Mouse (Mus musculus): ENCODE results near the gene Srpk2. TPM values are rescaled to one million over a fixed set of nuclear protein-coding genes. Genes with fewer than 3 reads are reported as not detected.
"Not testable (repeated sequence)": the region's sequence is repeated elsewhere in the genome, so short reads cannot be mapped to it uniquely, and the experiment has no call there.

Srpk2 gene
- polyA plus RNA-seq, 1 experiment from 2014 or later, result 27.1 TPM

DNA sequence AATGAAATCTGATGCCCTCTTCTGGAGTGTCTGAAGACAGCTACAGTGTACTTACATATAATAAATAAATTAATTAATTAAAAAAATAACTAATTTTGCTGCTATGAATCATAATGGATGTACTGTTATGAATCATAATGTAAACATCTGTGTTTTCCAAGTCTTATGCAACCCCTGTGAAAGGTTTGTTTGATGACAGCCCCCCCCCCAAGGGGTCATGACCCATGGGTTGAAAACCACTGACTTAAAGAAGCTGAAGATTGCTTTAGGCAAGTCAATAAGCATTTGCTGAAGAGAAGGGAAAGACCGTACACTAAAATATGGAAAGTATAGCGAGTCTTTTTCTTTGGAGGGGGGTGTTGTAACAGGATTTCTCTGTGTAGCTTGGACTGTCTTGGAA, 35.2 kb downstream of the Srpk2 start:
- Histone ChIP-seq H3K27me3 (ENCODE audit: control insufficient read depth, insufficient read depth, low read length) (no peaks in the 10 kb centered on the region), H3K9me3 (ENCODE audit: control insufficient read depth, low read length) (no peaks in the 10 kb centered on the region), H3K27ac (replicated peaks) (no peak overlapping the region), H3K36me3 (ENCODE audit: control insufficient read depth, insufficient read depth, low read length) (no peaks in the 10 kb centered on the region), H3K4me2 (replicated peaks; ENCODE audit: low read depth) (no peak overlapping the region), H3K4me3 (ENCODE audit: low read depth, low read length) (no peak overlapping the region), H3K9ac (ENCODE audit: low read length) (no peak overlapping the region), H3K4me1 (replicated peaks; ENCODE audit: control insufficient read depth, insufficient read depth) (no peaks in the 10 kb centered on the region)
- DNase-seq (ENCODE audit: low spot score) (no peak), ATAC-seq (ENCODE audit: low FRiP score, low TSS enrichment) (no peak)
- WGBS, result 92% methylated on average over 2 of the region's 2 CpGs
- no peak for TF ChIP-seq EP300 (optimal IDR thresholded peaks at IDR 0.05)
- no peak for TF ChIP-seq CTCF (IDR thresholded peaks at IDR 0.05; ENCODE audit: low read depth)

DNA sequence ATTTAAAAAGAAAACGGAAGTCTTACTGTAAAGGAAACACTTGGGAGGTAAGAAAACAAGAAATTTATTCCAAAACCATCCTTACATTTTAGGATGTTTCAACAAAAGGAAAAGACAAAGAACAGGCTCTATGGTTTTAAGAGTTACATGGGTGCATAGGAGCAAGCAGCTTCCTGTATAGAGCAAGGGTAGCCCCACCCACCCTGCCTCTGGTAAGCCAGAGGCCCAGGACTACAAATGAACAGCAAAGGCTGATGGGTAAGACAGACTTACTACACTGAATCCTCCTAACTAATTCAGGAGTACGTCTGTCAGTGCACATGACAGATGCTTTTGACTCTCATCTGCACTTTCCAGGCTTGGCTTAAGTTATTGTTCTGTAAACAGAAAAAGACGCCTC, 38.7 kb downstream of the Srpk2 start:
- Histone ChIP-seq H3K27me3 (ENCODE audit: control insufficient read depth, insufficient read depth, low read length) (no peaks in the 10 kb centered on the region), H3K4me3 (ENCODE audit: low read depth, low read length) (no peak overlapping the region), H3K4me2 (replicated peaks; ENCODE audit: low read depth) (no peak overlapping the region), H3K27ac (replicated peaks) (no peak overlapping the region), H3K4me1 (replicated peaks; ENCODE audit: control insufficient read depth, insufficient read depth) (no peaks in the 10 kb centered on the region), H3K9me3 (ENCODE audit: control insufficient read depth, low read length) (no peaks in the 10 kb centered on the region), H3K9ac (ENCODE audit: low read length) (no peak overlapping the region), H3K36me3 (ENCODE audit: control insufficient read depth, insufficient read depth, low read length) (no peaks in the 10 kb centered on the region)
- 53% methylated on average over 3 of the region's 3 CpGs for WGBS
- TF ChIP-seq EP300 (optimal IDR thresholded peaks at IDR 0.05) (no peak), CTCF (IDR thresholded peaks at IDR 0.05; ENCODE audit: low read depth) (no peak)
- ATAC-seq (ENCODE audit: low FRiP score, low TSS enrichment) (no peak), DNase-seq (ENCODE audit: low spot score) (no peak)

DNA sequence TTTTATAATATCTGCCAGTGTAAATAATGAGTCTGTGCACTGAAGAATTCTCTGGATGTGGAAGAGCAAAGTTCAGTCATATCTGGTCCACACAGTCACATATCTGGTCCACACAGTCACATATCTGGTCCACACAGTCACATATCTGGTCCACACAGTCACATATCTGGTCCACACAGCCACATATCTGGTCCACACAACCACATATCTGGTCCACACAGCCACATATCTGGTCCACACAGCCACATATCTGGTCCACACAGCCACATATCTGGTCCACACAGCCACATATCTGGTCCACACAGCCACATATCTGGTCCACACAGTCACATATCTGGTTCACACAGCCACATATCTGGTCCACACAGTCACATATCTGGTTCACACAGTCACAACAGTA, 45.2 kb downstream of the Srpk2 start:
- not testable (repeated sequence) for DNase-seq (ENCODE audit: low spot score); H3K4me3 ChIP-seq (ENCODE audit: low read depth, low read length); H3K27me3 ChIP-seq (ENCODE audit: control insufficient read depth, insufficient read depth, low read length); H3K9ac ChIP-seq (ENCODE audit: low read length); H3K27ac ChIP-seq (replicated peaks); H3K9me3 ChIP-seq (ENCODE audit: control insufficient read depth, low read length); H3K36me3 ChIP-seq (ENCODE audit: control insufficient read depth, insufficient read depth, low read length); H3K4me2 ChIP-seq (replicated peaks; ENCODE audit: low read depth); ATAC-seq (ENCODE audit: low FRiP score, low TSS enrichment); H3K4me1 ChIP-seq (replicated peaks; ENCODE audit: control insufficient read depth, insufficient read depth)

DNA sequence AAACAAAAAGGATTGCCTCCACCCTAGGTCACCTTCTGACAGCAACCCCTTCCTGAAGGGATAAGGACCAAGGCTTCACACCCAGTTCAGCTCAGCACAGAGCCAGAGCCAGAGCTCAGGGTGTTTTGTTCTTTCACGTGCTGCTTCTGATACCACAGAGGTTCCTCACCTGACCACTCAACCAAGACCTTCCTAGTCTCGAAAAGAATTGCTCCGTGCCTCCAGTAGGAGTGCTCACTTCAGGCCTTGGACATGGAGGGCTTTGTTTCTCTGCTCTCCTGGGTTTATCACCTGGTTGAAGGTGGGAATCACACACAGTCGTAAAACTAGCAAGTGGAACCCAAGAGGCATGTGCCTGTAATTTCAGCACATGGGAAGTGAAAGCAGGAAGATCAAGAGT, 46.4 kb downstream of the Srpk2 start:
- WGBS, result 80% methylated on average over 4 of the region's 4 CpGs
- no peak overlapping the region for H3K9ac ChIP-seq (ENCODE audit: low read length)
- TF ChIP-seq EP300 (optimal IDR thresholded peaks at IDR 0.05), result no peak
- no peak for TF ChIP-seq CTCF (IDR thresholded peaks at IDR 0.05; ENCODE audit: low read depth)
- H3K4me2 ChIP-seq (replicated peaks; ENCODE audit: low read depth), result no peak overlapping the region
- DNase-seq (ENCODE audit: low spot score), result no peak
- H3K36me3 ChIP-seq (ENCODE audit: control insufficient read depth, insufficient read depth, low read length), result no peaks in the 10 kb centered on the region
- H3K9me3 ChIP-seq (ENCODE audit: control insufficient read depth, low read length), result no peaks in the 10 kb centered on the region
- H3K27me3 ChIP-seq (ENCODE audit: control insufficient read depth, insufficient read depth, low read length), result no peaks in the 10 kb centered on the region
- no peaks in the 10 kb centered on the region for H3K4me1 ChIP-seq (replicated peaks; ENCODE audit: control insufficient read depth, insufficient read depth)
- H3K27ac ChIP-seq (replicated peaks), result no peak overlapping the region
- H3K4me3 ChIP-seq (ENCODE audit: low read depth, low read length), result no peak overlapping the region
- ATAC-seq (ENCODE audit: low FRiP score, low TSS enrichment), result no peak

DNA sequence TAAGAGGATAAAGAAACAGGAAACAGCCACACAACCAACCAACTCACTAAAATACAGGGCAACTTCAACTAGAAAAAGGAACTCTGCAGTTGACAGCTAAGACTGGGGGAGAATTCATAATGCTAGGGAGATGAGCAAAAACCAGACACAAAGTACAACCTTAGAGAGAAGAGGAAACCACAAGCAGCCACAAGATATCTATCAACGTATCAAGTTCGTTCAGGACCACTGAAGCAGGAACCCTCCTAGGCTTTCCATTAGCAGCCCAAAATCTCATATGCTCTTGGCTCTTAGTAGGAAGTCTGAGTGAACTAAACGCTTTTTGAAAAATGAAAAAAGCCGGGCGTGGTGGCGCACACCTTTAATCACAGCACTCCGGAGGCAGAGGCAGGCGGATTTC, 47.1 kb downstream of the Srpk2 start:
- no peak for ATAC-seq (ENCODE audit: low FRiP score, low TSS enrichment)
- 91% methylated on average over 8 of the region's 8 CpGs for WGBS

DNA sequence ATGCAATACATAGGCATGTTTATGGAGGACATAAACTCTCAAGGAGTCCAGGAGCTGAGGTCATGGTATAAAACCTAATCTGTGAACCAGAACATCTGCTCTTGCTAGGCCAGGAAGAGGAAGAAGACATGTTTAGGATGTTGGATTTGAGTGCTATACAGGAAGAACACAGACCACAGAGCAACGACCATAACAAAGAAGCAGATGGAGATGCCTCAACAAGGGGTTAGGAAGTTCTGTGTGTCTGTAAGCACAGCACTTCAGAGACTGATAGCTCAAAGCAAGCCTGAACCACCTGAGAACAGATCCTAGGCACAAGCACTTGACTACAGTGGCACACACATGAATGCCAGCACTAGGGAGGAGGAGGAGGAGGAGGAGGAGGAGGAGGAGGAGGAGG, 52.9 kb downstream of the Srpk2 start:
- H3K4me3 ChIP-seq (ENCODE audit: low read depth, low read length), result no peak overlapping the region
- H3K9me3 ChIP-seq (ENCODE audit: control insufficient read depth, low read length), result no peaks in the 10 kb centered on the region
- no peaks in the 10 kb centered on the region for H3K27me3 ChIP-seq (ENCODE audit: control insufficient read depth, insufficient read depth, low read length)
- no peak overlapping the region for H3K4me2 ChIP-seq (replicated peaks; ENCODE audit: low read depth)
- no peak for ATAC-seq (ENCODE audit: low FRiP score, low TSS enrichment)
- TF ChIP-seq EP300 (optimal IDR thresholded peaks at IDR 0.05), result no peak
- TF ChIP-seq CTCF (IDR thresholded peaks at IDR 0.05; ENCODE audit: low read depth), result no peak
- H3K9ac ChIP-seq (ENCODE audit: low read length), result no peak overlapping the region
- DNase-seq (ENCODE audit: low spot score), result no peak
- WGBS, result 33% methylated on average over 1 of the region's 1 CpGs
- no peak overlapping the region for H3K27ac ChIP-seq (replicated peaks)
- H3K36me3 ChIP-seq (ENCODE audit: control insufficient read depth, insufficient read depth, low read length), result no peaks in the 10 kb centered on the region
- H3K4me1 ChIP-seq (replicated peaks; ENCODE audit: control insufficient read depth, insufficient read depth), result no peaks in the 10 kb centered on the region

More for the DNA sequence above, 47.1 kb downstream of the Srpk2 start:
- no peak for DNase-seq (ENCODE audit: low spot score)
- no peaks in the 10 kb centered on the region for H3K36me3 ChIP-seq (ENCODE audit: control insufficient read depth, insufficient read depth, low read length)
- H3K9me3 ChIP-seq (ENCODE audit: control insufficient read depth, low read length), result no peaks in the 10 kb centered on the region
- TF ChIP-seq EP300 (optimal IDR thresholded peaks at IDR 0.05), result no peak
- no peak for TF ChIP-seq CTCF (IDR thresholded peaks at IDR 0.05; ENCODE audit: low read depth)
- H3K9ac ChIP-seq (ENCODE audit: low read length), result no peak overlapping the region
- no peak overlapping the region for H3K27ac ChIP-seq (replicated peaks)
- H3K4me2 ChIP-seq (replicated peaks; ENCODE audit: low read depth), result no peak overlapping the region
- H3K4me1 ChIP-seq (replicated peaks; ENCODE audit: control insufficient read depth, insufficient read depth), result no peaks in the 10 kb centered on the region
- H3K4me3 ChIP-seq (ENCODE audit: low read depth, low read length), result no peak overlapping the region
- H3K27me3 ChIP-seq (ENCODE audit: control insufficient read depth, insufficient read depth, low read length), result no peaks in the 10 kb centered on the region
